Mouse (Mus musculus) layer of hippocampus, adult 2 months (tissue): ENCODE results near the gene Tm7sf2. TPM values are rescaled to one million over a fixed set of nuclear protein-coding genes. Genes with fewer than 3 reads are reported as not detected.

ENCODE experiments used
- DNase-seq, 2 experiments: peaks; one replicate each; pipeline ENCODE4 v3.0.0; 2022; ENCODE audit warnings: low spot score in 2 of 2
- H3K27ac ChIP-seq: fragments of 200-600 bp; 2 replicates; pipeline ENCODE4 v1.8.1; 2022
- H3K4me3 ChIP-seq: fragments of 200-600 bp; 2 replicates; pipeline ENCODE4 v1.8.1; 2022; ENCODE audit warnings: mild to moderate bottlenecking
- CTCF ChIP-seq: fragments of 200-600 bp; conservative IDR thresholded peaks from 2 replicates; pipeline ENCODE4 v1.8.1; 2022; ENCODE audit warnings: antibody characterized with exemption, mild to moderate bottlenecking, moderate library complexity
- total RNA-seq, 2 experiments: library from RNA; stranded (reverse); gene quantifications; 2 replicates each; pipeline ENCODE4 v1.2.3; 2021

Gene Tm7sf2
- total RNA-seq, 2 experiments from 2014 or later: 25.3 to 26.0 TPM

- DNase-seq: peak; percentile 95 to 97
- peak within 1 kb of the TSS; percentile 68; the same call in 1 of the 2 replicates for H3K27ac ChIP-seq
- peak within 1 kb of the TSS; percentile 70 for H3K4me3 ChIP-seq
- peak; percentile 19; the same call in 1 of the 2 replicates for TF ChIP-seq CTCF
Observed at GRCm38 (mm10) chr19:6084478-6085248, 16.5 kb upstream of the Tm7sf2 start, which contains the start of the genes Zfpl1 and Cdca5. Zfpl1 (minus strand) TSS chr19:6084956. Cdca5 (plus strand) TSS chr19:6084983.

- DNase-seq: no peak
- TF ChIP-seq CTCF: no peak
- Histone ChIP-seq H3K27ac (no peak within 1 kb of the TSS), H3K4me3 (no peak within 1 kb of the TSS)
Observed at GRCm38 (mm10) chr19:6082156-6082555, 14.0 kb upstream of the Tm7sf2 start, which contains the start of gene Gm28374. Gm28374 (minus strand) TSS chr19:6082256.

GRCm38 (mm10) chr19:6079983-6080480, 11.9 kb upstream of the Tm7sf2 start, which contains the start of gene Tmem262:
Tmem262 (plus strand) TSS chr19:6080033.
- no peak for DNase-seq
- H3K4me3 ChIP-seq: no peak within 1 kb of the TSS
- no peak within 1 kb of the TSS for H3K27ac ChIP-seq
- no peak for TF ChIP-seq CTCF

GRCm38 (mm10) chr19:6076564-6077393, 8.6 kb upstream of the Tm7sf2 start, which contains the start of gene Vps51:
Vps51 (minus strand) TSS chr19:6077231.
- DNase-seq: peak; percentile 86 to 89
- peak within 1 kb of the TSS; percentile 72 for H3K4me3 ChIP-seq
- H3K27ac ChIP-seq: peak within 1 kb of the TSS; percentile 95
- no peak for TF ChIP-seq CTCF

GRCm38 (mm10) chr19:6073889-6074288, 5.7 kb upstream of the Tm7sf2 start:
- DNase-seq: no peak
- Histone ChIP-seq H3K4me3 (no peak overlapping the region), H3K27ac (0 out of 2 replicates have a peak overlapping the region, but pooled peaks have one; percentile 14)
- no peak for TF ChIP-seq CTCF

- TF ChIP-seq CTCF: no peak
- Histone ChIP-seq H3K27ac (no peak overlapping the region), H3K4me3 (no peak overlapping the region)
- no peak for DNase-seq
Observed at GRCm38 (mm10) chr19:6071261-6071660, 3.1 kb upstream of the Tm7sf2 start.

GRCm38 (mm10) chr19:6070571-6071250, 2.5 kb upstream of the Tm7sf2 start:
- TF ChIP-seq CTCF: no peak

GRCm38 (mm10) chr19:6069851-6070250, 1.7 kb upstream of the Tm7sf2 start:
- no peak for DNase-seq
- Histone ChIP-seq H3K4me3 (no peak overlapping the region), H3K27ac (no peak overlapping the region)
- TF ChIP-seq CTCF: no peak

More at GRCm38 (mm10) chr19:6070571-6071250, 2.5 kb upstream of the Tm7sf2 start:
- DNase-seq: no peak
- H3K27ac ChIP-seq: no peak overlapping the region
- no peak overlapping the region for H3K4me3 ChIP-seq

- no peak for DNase-seq
- TF ChIP-seq CTCF: peak; percentile 30; the same call in 1 of the 2 replicates
- no peak overlapping the region for H3K27ac ChIP-seq
- no peak overlapping the region for H3K4me3 ChIP-seq
Observed at GRCm38 (mm10) chr19:6068951-6069350, 778 bp upstream of the Tm7sf2 start.

- Histone ChIP-seq H3K27ac (peak overlapping the region; percentile 87), H3K4me3 (peak overlapping the region; percentile 57)
- TF ChIP-seq CTCF: peak; percentile 97
- peak; percentile 66 to 80 for DNase-seq
Observed at GRCm38 (mm10) chr19:6067011-6067723, 1.0 kb downstream of the Tm7sf2 start.

- Histone ChIP-seq H3K27ac (peak overlapping the region; percentile 87), H3K4me3 (peak overlapping the region; percentile 57)
- TF ChIP-seq CTCF: no peak
- no peak for DNase-seq
Observed at GRCm38 (mm10) chr19:6066571-6066970, 1.6 kb downstream of the Tm7sf2 start.

- DNase-seq: no peak
- Histone ChIP-seq H3K4me3 (peak overlapping the region; percentile 85; the same call in 1 of the 2 replicates), H3K27ac (no peak overlapping the region)
- TF ChIP-seq CTCF: no peak
Observed at GRCm38 (mm10) chr19:6063081-6063480, 5.1 kb downstream of the Tm7sf2 start.
